Mouse (Mus musculus) ES-Bruce4 (cell line): Measurements from ENCODE around the gene Mrpl2. TPM values are rescaled to one million over a fixed set of nuclear protein-coding genes. Genes with fewer than 3 reads are reported as not detected.

Source experiments
- H3K27ac ChIP-seq: 2 replicates; pipeline ENCODE4 v1.5.1; 2012; ENCODE audit warnings: low read length, inconsistent platforms; ENCODE audit not compliant: insufficient read depth
- H3K27me3 ChIP-seq: 2 replicates; pipeline ENCODE4 v1.6.1; 2012; ENCODE audit warnings: mild to moderate bottlenecking, low read length, inconsistent platforms; ENCODE audit not compliant: control insufficient read depth, poor library complexity, insufficient read depth, severe bottlenecking
- H3K36me3 ChIP-seq: 2 replicates; pipeline ENCODE4 v1.6.1; 2012; ENCODE audit warnings: inconsistent platforms, mild to moderate bottlenecking, low read length, moderate library complexity; ENCODE audit not compliant: control insufficient read depth, poor library complexity, insufficient read depth, severe bottlenecking
- H3K4me1 ChIP-seq: one replicate; pipeline ENCODE4 v1.8.1; 2011; ENCODE audit warnings: low read length; ENCODE audit not compliant: control insufficient read depth, insufficient read depth
- H3K4me3 ChIP-seq: 2 replicates; pipeline ENCODE4 v1.5.1; 2011; ENCODE audit warnings: low read depth, mild to moderate bottlenecking, low read length
- H3K9ac ChIP-seq: 2 replicates; pipeline ENCODE4 v1.6.1; 2012; ENCODE audit warnings: low read depth, mild to moderate bottlenecking, inconsistent platforms; ENCODE audit not compliant: poor library complexity, severe bottlenecking
- H3K9me3 ChIP-seq: replicated peaks from 2 replicates; pipeline ENCODE4 v1.6.1; 2012; ENCODE audit warnings: mild to moderate bottlenecking, low read length, inconsistent platforms; ENCODE audit not compliant: control insufficient read depth, poor library complexity, insufficient read depth, severe bottlenecking
- CTCF ChIP-seq: IDR thresholded peaks from one replicate; pipeline ENCODE4 v1.8.1; 2011; ENCODE audit warnings: low read depth, low read length
- EP300 ChIP-seq: IDR thresholded peaks from 2 replicates; pipeline ENCODE4 v1.6.1; 2011; ENCODE audit warnings: low read depth, low read length; ENCODE audit not compliant: insufficient read depth
- POLR2A ChIP-seq: IDR thresholded peaks from one replicate; pipeline ENCODE4 v1.8.1; 2011; ENCODE audit warnings: low read length; ENCODE audit not compliant: insufficient read depth
- polyA plus RNA-seq: library from polyadenylated mRNA; stranded (reverse); fragments of >200 nt; gene quantifications from 2 replicates; pipeline ENCODE4 v1.2.4, GENCODE M21; 2011; ENCODE audit warnings: low read depth; ENCODE audit not compliant: missing spikeins, insufficient read depth, insufficient read length

The Mrpl2 gene
- polyA plus RNA-seq, 1 experiment: 65.8 TPM

DNA sequence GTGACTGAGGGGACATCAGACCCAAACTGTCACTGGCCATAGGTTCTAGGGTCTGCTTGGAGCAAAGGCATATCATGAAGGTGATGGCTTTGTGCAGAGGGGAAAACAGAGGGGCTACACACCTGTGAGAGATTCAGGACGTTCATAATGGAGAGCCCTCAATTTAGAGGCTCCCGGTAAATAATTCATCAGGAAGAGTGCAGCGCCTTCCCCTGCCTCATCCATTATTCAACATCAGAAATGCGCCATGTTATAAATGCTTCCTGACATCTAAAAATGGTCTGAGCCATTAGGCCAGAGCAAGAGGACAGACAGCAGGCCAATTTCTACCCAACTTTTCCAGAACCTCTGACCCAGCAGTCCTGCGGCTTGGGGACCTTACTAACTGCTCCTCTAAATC is 40.9 kb upstream of the Mrpl2 start:
- Histone ChIP-seq H3K27me3 (no peaks in the 10 kb centered on the region), H3K36me3 (no peaks in the 10 kb centered on the region), H3K27ac (no peak overlapping the region), H3K9ac (no peak overlapping the region), H3K9me3 (no peaks in the 10 kb centered on the region), H3K4me3 (no peak overlapping the region), H3K4me1 (peaks cover 5% of the 10 kb centered on the region)
- TF ChIP-seq CTCF (no peak), EP300 (no peak), POLR2A (no peak)

DNA sequence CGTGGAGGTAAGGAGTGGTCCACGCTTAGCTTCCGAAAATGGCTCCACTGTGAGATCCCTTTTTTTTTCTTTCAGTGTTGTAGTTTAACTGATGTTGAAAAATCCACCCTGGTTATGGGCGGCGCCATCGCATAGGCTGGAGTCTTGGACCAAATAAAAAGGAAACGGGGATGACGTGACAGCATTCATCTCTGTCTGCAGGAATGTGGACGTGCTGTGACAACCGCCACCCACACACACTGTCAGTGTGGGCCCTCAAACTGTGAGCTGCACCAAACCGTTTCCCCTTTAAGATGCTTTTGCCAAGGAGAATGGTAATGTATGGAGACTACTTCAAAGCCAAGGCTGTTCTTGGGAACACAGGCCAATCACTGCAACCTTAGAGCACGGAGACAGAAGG is 40.0 kb upstream of the Mrpl2 start:
- H3K4me3 ChIP-seq: no peak overlapping the region
- TF ChIP-seq CTCF: no peak
- no peak for TF ChIP-seq EP300
- TF ChIP-seq POLR2A: no peak
- no peaks in the 10 kb centered on the region for H3K36me3 ChIP-seq
- no peak overlapping the region for H3K9ac ChIP-seq
- no peaks in the 10 kb centered on the region for H3K9me3 ChIP-seq
- no peak overlapping the region for H3K27ac ChIP-seq
- no peaks in the 10 kb centered on the region for H3K27me3 ChIP-seq
- peaks cover 10% of the 10 kb centered on the region for H3K4me1 ChIP-seq

DNA sequence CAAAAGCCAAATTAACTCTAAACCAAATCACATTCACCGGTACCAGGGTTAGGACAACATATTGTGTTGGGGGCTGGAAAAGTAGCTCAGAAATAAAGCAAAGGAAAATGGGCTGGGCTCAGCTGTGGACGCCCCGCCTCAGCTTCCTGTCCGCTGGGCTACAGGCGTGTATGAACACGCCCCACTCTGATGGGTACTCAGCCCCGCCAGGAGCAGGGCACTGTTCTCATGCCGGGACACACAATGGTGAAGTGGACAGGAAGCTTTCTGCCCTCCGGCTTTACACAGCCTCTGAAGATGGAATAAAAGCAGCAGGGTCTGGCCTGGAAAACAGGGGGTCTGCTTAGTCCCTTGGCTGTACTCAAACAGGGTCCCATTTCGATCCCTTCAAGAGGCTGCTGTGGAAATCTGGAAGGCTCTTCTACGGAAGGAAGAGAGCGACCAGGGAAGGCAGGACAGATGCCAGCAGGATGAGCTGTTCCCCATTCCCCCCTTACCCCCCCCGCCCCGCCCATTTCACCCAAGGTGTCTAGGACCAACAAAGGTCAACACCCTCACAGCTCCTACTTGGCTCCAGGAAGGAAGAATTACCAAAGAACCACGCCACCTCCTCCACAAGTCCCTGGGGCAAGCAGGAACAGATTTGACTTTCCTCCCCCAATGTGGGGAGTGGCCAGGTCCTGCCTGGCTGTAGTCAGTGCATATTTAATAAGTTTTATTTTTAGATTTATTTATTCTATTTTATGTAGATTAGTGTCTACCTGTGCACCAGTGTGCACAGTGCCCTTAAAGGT is 36.1 kb upstream of the Mrpl2 start:
- peaks cover 23% of the 10 kb centered on the region for H3K4me1 ChIP-seq
- H3K27me3 ChIP-seq: no peaks in the 10 kb centered on the region
- peak; percentile 26; the same call in 1 of the 2 replicates for TF ChIP-seq EP300
- no peak for TF ChIP-seq POLR2A
- peak overlapping the region; percentile 42 for H3K9ac ChIP-seq
- H3K4me3 ChIP-seq: peak overlapping the region; percentile 25
- peak overlapping the region; percentile 83 for H3K27ac ChIP-seq
- no peaks in the 10 kb centered on the region for H3K36me3 ChIP-seq
- no peaks in the 10 kb centered on the region for H3K9me3 ChIP-seq

DNA sequence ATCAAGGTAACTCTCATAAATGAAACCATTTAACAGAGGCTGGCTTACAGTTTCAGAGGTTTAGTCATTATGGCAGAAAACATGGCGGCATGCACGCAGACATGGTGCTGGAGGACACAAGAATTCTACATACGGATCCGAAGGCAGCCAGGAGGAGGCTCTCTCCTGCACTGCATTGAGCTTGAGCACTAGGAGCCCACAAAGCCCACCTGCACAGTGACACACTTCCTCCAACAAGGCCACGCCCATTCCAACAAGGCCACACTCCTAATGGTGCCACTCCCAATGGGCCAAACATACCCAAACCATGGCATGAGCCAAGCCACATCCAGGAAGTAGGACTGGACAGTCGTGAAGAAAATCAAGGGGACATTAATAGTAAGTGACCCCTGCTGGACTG is 34.7 kb upstream of the Mrpl2 start:
- TF ChIP-seq EP300 (no peak), CTCF (no peak), POLR2A (no peak)
- Histone ChIP-seq H3K27me3 (no peaks in the 10 kb centered on the region), H3K4me1 (peaks cover 26% of the 10 kb centered on the region), H3K9me3 (no peaks in the 10 kb centered on the region), H3K4me3 (no peak overlapping the region), H3K36me3 (no peaks in the 10 kb centered on the region), H3K27ac (no peak overlapping the region), H3K9ac (no peak overlapping the region)

DNA sequence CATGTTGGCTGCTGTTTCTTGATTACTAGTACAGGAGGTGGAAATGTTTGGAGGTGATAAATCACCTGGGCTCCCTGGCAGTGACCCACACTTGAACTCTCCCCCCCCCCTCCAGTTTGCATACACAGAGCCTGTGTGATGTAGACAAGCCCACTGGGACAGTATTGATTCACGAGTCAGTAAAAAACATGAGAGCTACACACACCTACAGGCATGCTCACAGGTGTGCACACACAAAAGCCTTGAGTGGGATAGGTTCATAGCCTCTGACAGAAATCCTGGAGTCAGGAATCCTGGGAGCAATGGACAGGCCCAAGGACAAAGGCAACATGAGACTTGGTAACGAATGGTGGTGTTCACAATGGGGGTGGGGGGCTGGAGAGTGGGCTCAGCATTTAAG is 33.8 kb upstream of the Mrpl2 start:
- Histone ChIP-seq H3K27ac (peak overlapping the region; percentile 40; the same call in 1 of the 2 replicates), H3K36me3 (no peaks in the 10 kb centered on the region), H3K27me3 (no peaks in the 10 kb centered on the region), H3K9me3 (no peaks in the 10 kb centered on the region), H3K4me1 (peaks cover 30% of the 10 kb centered on the region), H3K9ac (peak overlapping the region; percentile 52), H3K4me3 (no peak overlapping the region)
- TF ChIP-seq POLR2A (no peak), EP300 (no peak), CTCF (no peak)

- H3K27ac ChIP-seq: peak overlapping the region; percentile 40
- H3K27me3 ChIP-seq: no peaks in the 10 kb centered on the region
- H3K9me3 ChIP-seq: no peaks in the 10 kb centered on the region
- no peak overlapping the region for H3K4me3 ChIP-seq
- no peaks in the 10 kb centered on the region for H3K36me3 ChIP-seq
- H3K4me1 ChIP-seq: peaks cover 25% of the 10 kb centered on the region
- H3K9ac ChIP-seq: peak overlapping the region; percentile 52
- TF ChIP-seq POLR2A: no peak
Measured at GRCm38 (mm10) chr17:46612820-46613219, 33.2 kb upstream of the Mrpl2 start.
